Mouse (Mus musculus) myocyte (in vitro differentiated cells): ENCODE results near the gene Kxd1. TPM values are rescaled to one million over a fixed set of nuclear protein-coding genes. Genes with fewer than 3 reads are reported as not detected.

Experiments
- H3K27me3 ChIP-seq: one replicate; pipeline ENCODE4 v1.6.1; 2011; ENCODE audit not compliant: control insufficient read depth, insufficient read depth, insufficient read length
- H3K36me3 ChIP-seq: one replicate; pipeline ENCODE4 v1.6.1; 2011; ENCODE audit not compliant: control insufficient read depth, insufficient read depth
- H3K4me2 ChIP-seq: one replicate; pipeline ENCODE4 v1.6.1; 2011; ENCODE audit warnings: low read depth, control low read depth
- H3K4me3 ChIP-seq: one replicate; pipeline ENCODE4 v1.5.1; 2011; ENCODE audit warnings: mild to moderate bottlenecking, control low read depth, moderate library complexity
- H3K79me2 ChIP-seq: one replicate; pipeline ENCODE4 v1.6.1; 2011; ENCODE audit not compliant: control insufficient read depth, insufficient read depth
- H3ac ChIP-seq: one replicate; pipeline ENCODE4 v1.6.1; 2011; ENCODE audit not compliant: control insufficient read depth, insufficient read length
- CEBPB ChIP-seq: IDR thresholded peaks from 2 replicates; pipeline ENCODE4 v1.6.1; 2011; ENCODE audit warnings: mild to moderate bottlenecking, moderate library complexity; ENCODE audit not compliant: poor library complexity, insufficient read depth, severe bottlenecking
- E2F4 ChIP-seq: IDR thresholded peaks from one replicate; pipeline ENCODE4 v1.6.1; 2011; ENCODE audit warnings: mild to moderate bottlenecking, control low read depth, moderate library complexity; ENCODE audit not compliant: insufficient read depth
- MAX ChIP-seq: IDR thresholded peaks from one replicate; pipeline ENCODE4 v1.6.1; 2011; ENCODE audit warnings: low read depth, mild to moderate bottlenecking, control low read depth
- MYOD1 ChIP-seq, 3 experiments: IDR thresholded peaks; one replicate each; pipeline ENCODE4 v1.6.1; 2011; ENCODE audit warnings: control low read depth in 2 of 3, low read depth in 2 of 3, mild to moderate bottlenecking in 2 of 3, moderate library complexity in 1 of 3; ENCODE audit not compliant: insufficient read length in 2 of 3, control insufficient read depth in 1 of 3
- MYOG ChIP-seq, 3 experiments: IDR thresholded peaks; one replicate each; pipeline ENCODE4 v1.6.1; 2011; ENCODE audit warnings: control low read depth in 2 of 3, low read depth in 2 of 3, mild to moderate bottlenecking in 2 of 3; ENCODE audit not compliant: insufficient read length in 2 of 3, control insufficient read depth in 1 of 3, insufficient read depth in 1 of 3
- POLR2A ChIP-seq: IDR thresholded peaks from one replicate; pipeline ENCODE4 v1.6.1; 2011; ENCODE audit warnings: low read depth, mild to moderate bottlenecking, control low read depth, moderate library complexity; ENCODE audit not compliant: insufficient read length
- POLR2AphosphoS2 ChIP-seq: IDR thresholded peaks from one replicate; pipeline ENCODE4 v1.6.1; 2011; ENCODE audit warnings: low read depth, control low read depth; ENCODE audit not compliant: insufficient read length
- REST ChIP-seq: IDR thresholded peaks from one replicate; pipeline ENCODE4 v1.6.1; 2011; ENCODE audit warnings: mild to moderate bottlenecking, control low read depth, moderate library complexity; ENCODE audit not compliant: insufficient read depth, insufficient read length
- SRF ChIP-seq: IDR thresholded peaks from one replicate; pipeline ENCODE4 v1.6.1; 2011; ENCODE audit warnings: low read depth; ENCODE audit not compliant: control insufficient read depth, insufficient read length
- TCF12 ChIP-seq: IDR thresholded peaks from one replicate; pipeline ENCODE4 v1.6.1; 2011; ENCODE audit warnings: mild to moderate bottlenecking, control low read depth; ENCODE audit not compliant: poor library complexity, insufficient read depth, severe bottlenecking
- TCF3 ChIP-seq: IDR thresholded peaks from one replicate; pipeline ENCODE4 v1.6.1; 2011; ENCODE audit warnings: low read depth, control low read depth; ENCODE audit not compliant: insufficient read length
- USF1 ChIP-seq: IDR thresholded peaks from one replicate; pipeline ENCODE4 v1.6.1; 2011; ENCODE audit warnings: low read depth, mild to moderate bottlenecking, control low read depth, moderate library complexity
- polyA plus RNA-seq: library from polyadenylated mRNA; unstranded; fragments of >200 nt; fragmentation: generic; extraction: Trizol; gene quantifications from one replicate; pipeline ENCODE4 v1.2.1, GENCODE M21; 2012; ENCODE audit warnings: missing spikeins

The Kxd1 gene
- polyA plus RNA-seq, 1 experiment: 73.8 TPM

DNA sequence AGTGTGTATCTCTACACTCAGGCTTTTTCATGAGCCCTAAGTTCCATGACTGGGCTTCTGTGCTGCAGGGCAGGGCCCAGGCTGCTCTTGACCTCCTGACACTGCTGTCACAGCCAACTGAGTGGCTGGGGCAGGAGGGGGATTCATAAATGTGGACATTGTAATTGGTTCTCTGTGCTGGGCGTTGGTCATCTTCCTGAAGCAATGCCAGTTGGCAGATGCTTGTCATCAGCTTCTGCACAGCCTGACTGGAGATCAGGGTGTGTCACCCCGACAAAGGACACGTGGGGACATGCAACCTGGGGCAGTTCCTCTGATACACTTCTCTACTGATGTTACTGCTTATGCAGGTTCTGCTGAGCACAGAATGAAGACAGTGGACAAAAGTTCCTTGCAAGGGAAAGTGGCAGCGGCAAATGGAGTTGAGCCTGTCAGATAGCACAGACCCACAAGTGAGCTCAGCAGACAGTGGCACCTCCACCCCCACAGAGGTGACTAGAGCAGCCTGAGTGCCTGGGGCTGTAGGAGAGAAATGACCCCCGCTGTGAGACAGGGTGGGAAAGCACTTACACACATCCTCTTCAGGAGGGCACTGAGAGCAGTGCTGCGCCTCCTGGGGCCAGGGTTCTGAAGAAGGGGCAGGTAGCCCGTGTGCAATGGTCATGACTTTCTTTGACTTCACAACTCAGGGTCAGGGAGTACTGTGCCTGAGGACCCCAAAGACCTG, 34.2 kb upstream of the Kxd1 start:
- no peaks in the 10 kb centered on the region for H3K27me3 ChIP-seq
- H3K79me2 ChIP-seq: peaks cover 37% of the 10 kb centered on the region
- no peak overlapping the region for H3K4me3 ChIP-seq
- H3ac ChIP-seq: no peak overlapping the region
- H3K36me3 ChIP-seq: no peaks in the 10 kb centered on the region
- TF ChIP-seq MYOG (IDR thresholded peaks at IDR 0.05; ENCODE audit: control insufficient read depth in 1 of 3, insufficient read depth in 1 of 3, insufficient read length in 2 of 3, low read depth in 2 of 3) (no peak), REST (no peak), MYOD1 (IDR thresholded peaks at IDR 0.05; ENCODE audit: control insufficient read depth in 1 of 3, insufficient read length in 2 of 3, low read depth in 2 of 3) (peak in 1 of 3 experiments; percentile 22)
- H3K4me2 ChIP-seq: peak overlapping the region; percentile 41

DNA sequence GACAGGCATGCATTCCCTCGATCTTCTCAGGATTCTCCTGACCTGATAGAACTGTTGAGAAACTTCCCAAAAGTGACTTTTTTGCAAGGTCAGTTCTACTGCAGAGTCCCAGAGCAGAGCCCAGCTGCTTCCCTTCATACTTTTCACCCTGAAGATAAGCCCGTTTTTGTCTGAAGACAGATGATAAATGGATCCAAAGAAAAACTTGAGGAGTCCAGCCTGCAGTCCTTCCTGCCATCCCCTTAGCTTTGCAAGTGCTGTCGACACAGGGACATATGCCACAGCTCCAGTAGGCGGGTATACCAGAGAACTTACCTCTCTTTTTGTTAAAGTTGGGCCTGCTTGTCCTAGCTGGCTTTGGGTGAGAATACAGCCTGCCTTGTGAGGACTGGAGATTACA, 33.6 kb upstream of the Kxd1 start:
- H3K27me3 ChIP-seq: no peaks in the 10 kb centered on the region
- H3K4me2 ChIP-seq: peak overlapping the region; percentile 41
- TF ChIP-seq POLR2A (no peak), MYOG (IDR thresholded peaks at IDR 0.05; ENCODE audit: control insufficient read depth in 1 of 3, insufficient read depth in 1 of 3, insufficient read length in 2 of 3, low read depth in 2 of 3) (no peak), POLR2AphosphoS2 (no peak), TCF12 (no peak), REST (no peak), CEBPB (no peak), TCF3 (no peak), USF1 (no peak), E2F4 (no peak), MAX (no peak), SRF (no peak), MYOD1 (IDR thresholded peaks at IDR 0.05; ENCODE audit: control insufficient read depth in 1 of 3, insufficient read length in 2 of 3, low read depth in 2 of 3) (no peak)
- no peak overlapping the region for H3K4me3 ChIP-seq
- no peak overlapping the region for H3ac ChIP-seq
- no peaks in the 10 kb centered on the region for H3K36me3 ChIP-seq
- peaks cover 37% of the 10 kb centered on the region for H3K79me2 ChIP-seq

DNA sequence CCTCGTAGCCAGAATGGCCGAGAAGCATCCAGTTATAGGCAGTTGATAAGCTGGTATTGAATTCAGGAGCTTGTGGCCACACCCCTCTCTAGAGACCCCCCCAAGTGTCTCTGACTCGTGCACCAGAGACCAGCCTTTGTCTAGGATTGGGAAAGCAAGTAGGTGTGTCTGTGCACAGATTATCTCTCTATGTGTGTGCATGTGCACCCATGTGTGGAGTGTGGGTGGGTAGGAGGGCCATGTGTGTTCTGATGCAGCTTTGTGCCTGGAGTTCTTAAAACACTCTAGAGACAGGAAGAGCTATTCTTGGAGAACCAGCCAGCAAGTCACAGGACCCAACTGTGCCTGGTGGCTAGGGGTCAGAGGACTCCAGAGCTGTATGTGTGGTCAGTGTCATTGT, 32.8 kb upstream of the Kxd1 start:
- H3K79me2 ChIP-seq: peaks cover 37% of the 10 kb centered on the region
- H3ac ChIP-seq: no peak overlapping the region
- no peaks in the 10 kb centered on the region for H3K27me3 ChIP-seq
- no peak for TF ChIP-seq USF1
- no peak for TF ChIP-seq CEBPB
- no peak for TF ChIP-seq POLR2A
- no peak for TF ChIP-seq MYOG (IDR thresholded peaks at IDR 0.05; ENCODE audit: control insufficient read depth in 1 of 3, insufficient read depth in 1 of 3, insufficient read length in 2 of 3, low read depth in 2 of 3)
- TF ChIP-seq MAX: no peak
- TF ChIP-seq MYOD1 (IDR thresholded peaks at IDR 0.05; ENCODE audit: control insufficient read depth in 1 of 3, insufficient read length in 2 of 3, low read depth in 2 of 3): no peak
- no peak for TF ChIP-seq TCF12
- no peak for TF ChIP-seq E2F4
- TF ChIP-seq REST: no peak
- no peak for TF ChIP-seq POLR2AphosphoS2
- no peak for TF ChIP-seq TCF3
- TF ChIP-seq SRF: no peak
- no peak overlapping the region for H3K4me3 ChIP-seq
- no peak overlapping the region for H3K4me2 ChIP-seq
- no peaks in the 10 kb centered on the region for H3K36me3 ChIP-seq

DNA sequence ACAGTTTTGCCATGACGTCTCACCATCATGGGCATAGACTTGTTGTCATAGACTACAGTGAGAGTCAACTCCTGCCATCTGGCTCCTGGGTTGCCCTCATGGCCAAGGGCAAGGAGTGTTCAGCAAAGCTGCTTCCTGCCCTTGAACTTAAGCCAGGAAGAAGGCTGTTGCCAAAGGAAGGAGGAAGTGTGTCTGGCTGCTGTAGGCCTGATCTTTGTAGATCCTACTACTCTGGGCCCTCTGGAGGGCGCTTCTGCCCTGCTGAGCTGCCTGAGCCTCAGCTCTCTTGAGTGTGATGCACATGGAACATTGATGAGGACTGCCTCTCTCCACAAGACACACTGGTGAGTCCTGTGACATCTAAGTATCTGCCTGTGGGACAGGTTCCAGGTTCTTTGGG, 32.3 kb upstream of the Kxd1 start:
- Histone ChIP-seq H3K4me2 (no peak overlapping the region), H3K27me3 (no peaks in the 10 kb centered on the region), H3K36me3 (no peaks in the 10 kb centered on the region), H3K79me2 (peaks cover 41% of the 10 kb centered on the region), H3K4me3 (no peak overlapping the region), H3ac (no peak overlapping the region)
- TF ChIP-seq TCF3: no peak
- no peak for TF ChIP-seq SRF
- TF ChIP-seq MYOG (IDR thresholded peaks at IDR 0.05; ENCODE audit: control insufficient read depth in 1 of 3, insufficient read depth in 1 of 3, insufficient read length in 2 of 3, low read depth in 2 of 3): no peak
- no peak for TF ChIP-seq REST
- TF ChIP-seq POLR2A: no peak
- TF ChIP-seq E2F4: no peak
- no peak for TF ChIP-seq USF1
- TF ChIP-seq MAX: no peak
- TF ChIP-seq CEBPB: no peak
- TF ChIP-seq MYOD1 (IDR thresholded peaks at IDR 0.05; ENCODE audit: control insufficient read depth in 1 of 3, insufficient read length in 2 of 3, low read depth in 2 of 3): no peak
- TF ChIP-seq POLR2AphosphoS2: no peak
- TF ChIP-seq TCF12: no peak

DNA sequence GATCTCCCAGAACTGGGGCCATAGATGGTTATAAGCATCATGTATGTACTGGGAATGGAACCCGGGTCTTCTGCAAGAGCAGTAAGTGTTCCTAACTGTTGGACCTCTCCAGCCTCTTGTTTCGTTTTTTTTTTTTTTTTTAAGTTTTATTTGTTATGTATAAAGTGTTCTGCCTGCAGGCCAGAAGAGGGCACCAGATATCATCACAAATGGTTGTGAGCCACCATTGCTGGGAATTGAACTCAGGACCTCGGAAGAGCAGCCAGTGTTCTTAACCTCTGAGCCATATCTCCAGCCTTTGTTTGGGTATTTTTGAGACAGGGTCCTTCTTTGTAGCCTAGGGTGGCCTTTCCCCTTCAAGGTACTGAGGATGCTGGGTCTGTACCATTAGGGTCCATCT, 31.2 kb upstream of the Kxd1 start:
- no peaks in the 10 kb centered on the region for H3K36me3 ChIP-seq
- TF ChIP-seq REST (no peak), MYOD1 (IDR thresholded peaks at IDR 0.05; ENCODE audit: control insufficient read depth in 1 of 3, insufficient read length in 2 of 3, low read depth in 2 of 3) (no peak), MAX (no peak), CEBPB (no peak), TCF12 (no peak), POLR2A (no peak), POLR2AphosphoS2 (no peak), USF1 (no peak), E2F4 (no peak), MYOG (IDR thresholded peaks at IDR 0.05; ENCODE audit: control insufficient read depth in 1 of 3, insufficient read depth in 1 of 3, insufficient read length in 2 of 3, low read depth in 2 of 3) (no peak), TCF3 (no peak)
- H3K4me3 ChIP-seq: no peak overlapping the region
- peaks cover 46% of the 10 kb centered on the region for H3K79me2 ChIP-seq
- no peaks in the 10 kb centered on the region for H3K27me3 ChIP-seq
- H3K4me2 ChIP-seq: no peak overlapping the region
- no peak overlapping the region for H3ac ChIP-seq
